Mouse (Mus musculus) small intestine, adult 2 months (tissue): ENCODE results near the gene Syne3.

ENCODE experiments used
- CTCF ChIP-seq: fragments of 200-500 bp; IDR thresholded peaks from 2 replicates; pipeline ENCODE4 v1.5.1; 2012; ENCODE audit warnings: low read depth, mild to moderate bottlenecking, control low read depth, inconsistent platforms, low read length, moderate library complexity, mixed read lengths; ENCODE audit not compliant: insufficient replicate concordance, insufficient read length; ENCODE audit errors: extremely low read depth
- POLR2A ChIP-seq: fragments of 200-500 bp; IDR thresholded peaks from 2 replicates; pipeline ENCODE4 v1.6.1; 2012; ENCODE audit warnings: low read depth, mild to moderate bottlenecking, control low read depth, inconsistent platforms, low read length, moderate library complexity

DNA sequence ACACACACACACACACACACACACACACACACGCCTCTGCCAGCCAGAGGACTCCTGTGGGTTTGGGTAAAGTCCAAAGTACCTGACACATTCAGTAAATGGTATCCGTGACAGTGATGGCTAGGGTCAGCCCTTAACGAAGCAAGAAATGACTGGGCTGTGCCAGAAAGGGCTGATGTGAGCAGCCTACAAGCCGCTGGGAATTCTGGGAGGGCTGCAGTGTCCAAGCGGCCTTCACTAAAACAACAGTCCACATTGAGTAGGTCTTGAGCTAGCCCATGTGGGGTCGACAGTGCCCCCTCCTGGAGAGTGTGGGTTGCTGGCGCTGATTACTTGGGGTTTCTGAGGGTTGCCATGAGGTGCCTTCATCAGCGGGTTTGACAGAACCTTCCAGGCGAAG is 110.9 kb downstream of the Syne3 start:
- TF ChIP-seq POLR2A (no peak), CTCF (peak; percentile 27; the same call in 1 of the 2 replicates)
